Mouse (Mus musculus) spleen, adult 12 weeks (tissue): ENCODE results near the gene Eci3.

Experiments used
- DNase-seq: peaks from one replicate; pipeline ENCODE4 v3.0.0; 2022; ENCODE audit warnings: low spot score

Eci3 gene

DNA sequence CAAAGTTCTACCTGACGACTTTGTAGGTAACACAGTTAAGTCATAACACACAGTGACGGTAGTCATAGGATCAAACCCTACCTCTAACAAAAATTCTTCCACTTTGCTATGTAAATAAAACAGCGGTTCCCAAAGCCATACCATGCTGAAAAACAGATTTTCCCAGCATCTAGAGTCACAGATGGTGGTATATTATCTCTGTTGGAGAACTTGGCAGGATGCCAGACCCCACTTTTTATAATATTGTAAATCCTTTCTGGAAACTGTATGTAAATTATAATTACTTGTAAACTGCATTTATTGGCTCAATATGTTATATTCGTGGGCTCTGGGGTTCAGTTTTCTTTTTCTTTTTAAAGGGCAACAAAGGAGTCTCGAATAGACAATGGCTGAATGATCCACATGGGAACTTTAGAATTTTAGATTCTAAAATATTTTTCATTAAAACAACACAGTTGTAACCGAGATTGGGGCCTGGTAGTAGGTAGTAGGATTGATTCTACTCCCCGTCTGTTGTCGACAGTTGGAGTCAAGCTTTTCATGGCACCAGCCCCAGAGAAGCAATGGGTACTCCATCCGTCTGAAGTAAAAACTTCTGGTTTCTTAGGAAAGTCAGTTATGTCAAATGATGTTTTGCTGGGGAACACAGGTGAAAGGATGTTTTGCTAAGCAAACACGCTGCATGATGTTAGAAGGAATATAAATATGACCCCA lies 28.5 kb downstream of the Eci3 start:
- no peak for DNase-seq

DNA sequence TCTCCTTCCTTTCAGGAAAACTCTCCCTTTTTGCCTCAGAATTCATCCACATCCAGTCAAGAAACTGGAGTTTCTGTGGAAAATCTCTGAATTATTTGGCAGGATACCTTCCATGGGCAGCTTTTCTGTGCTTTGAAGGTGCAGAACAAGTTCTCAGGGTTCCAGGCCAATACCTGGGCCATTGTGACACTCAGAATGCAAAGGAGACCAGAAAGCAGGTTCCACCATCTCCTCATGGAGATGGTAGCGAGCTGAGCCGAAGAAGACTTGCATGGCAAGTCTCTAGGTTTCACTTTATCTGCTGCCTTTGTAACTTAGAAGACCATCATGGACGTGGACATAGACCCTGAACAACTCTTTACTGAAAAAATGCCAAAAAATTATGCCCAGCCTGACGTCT lies 39.4 kb downstream of the Eci3 start, which contains the start of the genes Fam217a and 4933417A18Rik:
Gene Fam217a, minus strand, starts transcription at position 101 of the 400 bp plus-strand sequence.
Gene 4933417A18Rik, plus strand, starts transcription at position 200 of the 400 bp plus-strand sequence.
- DNase-seq, result no peak

DNA sequence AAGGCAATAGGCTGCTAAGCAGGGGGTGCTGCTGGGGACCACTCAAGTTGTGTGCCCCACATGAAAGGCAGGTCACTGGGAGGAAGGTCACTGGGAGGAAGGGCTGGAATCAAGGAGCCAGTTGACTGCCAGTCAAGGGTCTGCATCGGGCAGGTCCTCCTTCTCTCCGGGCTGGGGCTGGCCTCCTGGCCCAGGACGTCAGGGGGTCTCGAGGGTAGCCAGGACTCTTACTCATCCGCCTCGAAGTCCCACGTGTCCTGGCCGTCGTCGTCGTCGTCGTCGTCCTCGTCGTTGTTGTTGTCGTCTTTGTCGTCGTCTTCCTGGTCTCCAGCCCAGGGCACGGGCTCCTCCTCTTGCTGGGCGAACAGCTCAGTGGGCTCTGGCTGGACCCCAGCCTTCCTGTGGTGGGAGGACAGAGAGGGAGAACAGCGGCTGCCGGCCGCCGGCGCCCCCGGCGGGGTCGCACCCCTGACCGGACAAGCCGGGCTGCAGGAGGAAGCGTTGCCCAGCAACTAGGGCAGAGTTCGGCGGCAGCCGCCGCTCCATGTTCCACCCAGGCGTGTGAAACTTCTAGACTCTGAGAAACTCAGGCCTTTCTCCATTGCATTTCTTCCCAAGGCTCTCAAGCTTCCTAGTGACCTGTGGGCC lies 47.0 kb downstream of the Eci3 start:
- no peak for DNase-seq

DNA sequence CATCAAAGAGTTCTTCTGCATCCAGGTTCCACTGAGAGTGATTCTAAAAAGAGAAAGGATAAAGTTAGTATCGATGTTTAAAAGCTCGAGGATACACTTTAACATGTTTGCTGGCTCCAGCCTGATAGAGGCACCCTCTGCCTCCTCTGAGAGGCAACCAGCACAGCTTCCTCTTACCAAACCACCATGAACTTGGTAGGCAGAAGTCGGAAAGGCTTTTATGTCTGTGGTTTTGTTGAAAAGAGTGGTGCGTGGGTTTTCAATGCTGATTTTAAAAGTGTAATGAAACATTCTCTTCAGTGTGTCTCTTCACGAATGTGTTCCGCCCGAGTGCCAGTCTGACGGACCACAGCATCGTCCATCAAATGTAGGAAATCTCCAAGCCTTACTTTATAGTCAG lies 49.0 kb downstream of the Eci3 start:
- DNase-seq, result no peak
